Mouse (Mus musculus): ENCODE results near the gene Ceacam16. TPM values are rescaled to one million over a fixed set of nuclear protein-coding genes. Genes with fewer than 3 reads are reported as not detected.
A peak's percentile ranks its signal among the peaks of the same experiment; 100 is the strongest.

Gene Ceacam16
- total RNA-seq, 4 experiments from 2014 or later: not detected

- DNase-seq (ENCODE audit: low spot score in 2 of 2): peak; percentile 33 to 50
Observed at GRCm38 (mm10) chr7:19817382-19818105, 43.6 kb downstream of the Ceacam16 start.

GRCm38 (mm10) chr7:19816224-19816771, 44.8 kb downstream of the Ceacam16 start:
- peak; percentile 69 to 82 for DNase-seq (ENCODE audit: low spot score in 2 of 2)

DNA sequence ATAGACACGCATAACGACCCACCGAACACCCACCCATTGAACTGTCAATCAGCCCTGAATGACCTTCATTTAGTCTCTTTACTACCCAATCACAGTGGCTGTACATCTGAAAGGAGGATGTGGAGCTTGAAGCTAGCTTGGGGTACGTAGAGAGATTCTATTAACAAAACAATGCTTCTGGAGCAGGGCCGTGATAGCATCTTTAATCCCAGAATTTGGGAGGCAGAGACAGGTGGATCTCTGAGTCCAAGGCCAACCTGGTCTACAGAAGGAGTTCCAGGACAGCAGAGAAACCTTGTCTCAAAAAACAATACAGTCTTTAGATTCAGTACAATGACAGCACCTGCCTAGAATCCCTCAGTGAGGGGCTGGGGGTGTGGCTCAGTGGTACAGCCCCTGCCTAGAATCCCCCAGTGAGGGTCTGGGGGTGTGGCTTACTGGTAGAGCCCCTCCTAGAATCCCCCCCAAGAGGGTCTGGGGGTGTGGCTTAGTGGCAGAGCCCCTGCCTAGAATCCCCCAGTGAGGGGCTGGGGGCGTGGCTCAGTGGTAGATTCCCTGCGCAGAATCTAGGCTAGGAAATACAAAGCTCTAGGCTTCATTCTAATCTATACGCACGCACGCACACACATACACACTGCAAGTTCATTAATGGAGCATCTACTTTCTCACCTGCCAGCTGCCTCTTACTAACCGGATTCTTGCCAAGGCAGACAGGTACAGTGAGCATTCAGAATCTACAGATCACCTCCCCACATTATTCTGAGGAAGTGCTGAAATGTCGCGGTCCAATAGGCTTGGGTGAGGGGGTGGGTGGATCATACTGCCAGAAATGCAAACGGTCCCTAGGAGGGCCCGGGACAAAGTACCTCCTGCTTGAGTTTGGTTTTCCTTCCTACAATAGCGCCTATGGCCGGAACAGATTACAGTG, 45.5 kb downstream of the Ceacam16 start:
- no peak for DNase-seq (ENCODE audit: low spot score in 2 of 2)

DNA sequence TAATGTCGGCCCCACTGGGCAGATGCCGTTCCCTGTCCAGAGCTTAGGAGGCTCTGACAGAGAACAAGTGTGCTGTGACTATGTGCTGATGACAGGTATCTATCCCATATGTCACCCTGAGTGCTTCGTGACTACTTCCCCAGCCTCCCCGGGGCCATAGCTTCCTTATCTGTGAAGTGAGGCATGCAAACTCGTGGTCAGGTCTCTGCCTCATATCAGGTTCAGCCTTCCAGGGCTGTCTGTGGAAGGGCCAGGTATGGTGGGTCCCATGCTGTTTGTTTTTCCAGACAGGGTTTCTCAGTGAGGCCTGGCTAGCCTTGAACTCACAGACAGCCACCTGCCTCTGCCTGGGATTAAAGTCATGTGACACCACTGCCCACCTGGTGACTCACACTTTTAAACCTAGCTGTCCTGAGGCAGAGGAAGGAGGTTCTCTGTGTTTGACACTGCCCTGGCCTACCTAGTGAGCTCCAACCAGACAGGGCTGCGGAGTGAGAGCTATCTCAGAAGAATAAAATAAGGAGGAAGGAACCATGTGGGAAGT, 47.4 kb downstream of the Ceacam16 start:
- no peak for DNase-seq (ENCODE audit: low spot score in 2 of 2)

DNA sequence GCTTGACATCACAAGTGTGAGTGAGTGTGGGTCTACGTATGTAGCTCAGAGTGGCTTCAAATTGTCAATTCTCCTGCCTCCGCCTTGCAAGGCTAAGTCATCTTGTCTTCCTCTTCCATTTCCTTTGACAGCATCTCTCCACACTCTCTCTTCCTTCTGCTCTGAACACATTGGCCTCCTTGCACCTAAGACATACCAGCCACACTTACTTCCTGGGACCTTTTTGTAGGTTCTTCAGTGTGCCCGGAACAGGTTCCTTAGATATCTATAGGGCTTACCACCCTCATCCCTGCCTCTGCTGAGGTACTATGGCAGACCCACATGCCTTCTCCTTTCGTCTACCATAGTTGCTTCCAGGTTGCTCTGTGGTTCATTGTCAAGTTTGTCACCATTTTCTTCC, 47.9 kb downstream of the Ceacam16 start:
- DNase-seq (ENCODE audit: low spot score in 2 of 2): no peak

DNA sequence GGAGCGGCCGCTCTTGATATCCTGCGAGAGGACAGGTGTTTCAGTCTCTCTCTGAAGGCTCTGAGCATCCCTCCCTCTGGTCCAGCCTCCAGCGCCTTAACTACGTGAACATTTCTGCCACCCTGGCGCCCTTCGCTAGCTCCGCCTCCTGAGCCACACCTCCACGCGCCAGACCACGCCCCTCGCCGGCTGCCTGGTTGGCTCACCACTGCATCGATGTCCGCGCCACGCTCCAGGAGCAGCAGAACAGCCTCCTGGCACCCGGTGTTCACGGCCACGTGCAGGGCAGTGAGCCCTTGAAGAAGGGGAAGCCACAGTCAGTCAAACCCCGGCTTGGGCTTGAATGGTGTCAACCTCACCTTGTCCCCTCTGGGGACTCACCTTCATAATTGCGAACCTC, 50.0 kb downstream of the Ceacam16 start:
- no peak for DNase-seq (ENCODE audit: low spot score in 2 of 2)

DNA sequence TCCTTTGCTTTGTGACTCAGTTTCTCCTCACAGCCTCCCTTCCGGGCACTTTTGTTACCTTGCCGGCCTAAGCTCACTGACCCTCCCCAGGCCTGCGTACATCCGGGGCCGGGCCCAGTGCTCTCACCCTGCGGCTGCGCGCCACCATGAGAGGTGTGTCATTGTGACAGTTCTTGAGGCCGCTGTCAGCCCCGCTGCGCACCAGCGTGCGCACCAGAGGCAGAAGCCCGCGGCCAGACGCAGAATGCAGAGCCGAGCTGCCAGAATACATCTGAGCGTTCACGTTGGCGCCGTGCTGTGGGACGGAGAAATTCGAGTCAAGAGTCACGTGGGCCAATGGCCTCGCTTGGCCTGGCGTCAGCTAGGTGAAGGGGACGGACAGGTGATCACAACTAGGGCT, 51.7 kb downstream of the Ceacam16 start:
- DNase-seq (ENCODE audit: low spot score in 2 of 2): no peak

DNA sequence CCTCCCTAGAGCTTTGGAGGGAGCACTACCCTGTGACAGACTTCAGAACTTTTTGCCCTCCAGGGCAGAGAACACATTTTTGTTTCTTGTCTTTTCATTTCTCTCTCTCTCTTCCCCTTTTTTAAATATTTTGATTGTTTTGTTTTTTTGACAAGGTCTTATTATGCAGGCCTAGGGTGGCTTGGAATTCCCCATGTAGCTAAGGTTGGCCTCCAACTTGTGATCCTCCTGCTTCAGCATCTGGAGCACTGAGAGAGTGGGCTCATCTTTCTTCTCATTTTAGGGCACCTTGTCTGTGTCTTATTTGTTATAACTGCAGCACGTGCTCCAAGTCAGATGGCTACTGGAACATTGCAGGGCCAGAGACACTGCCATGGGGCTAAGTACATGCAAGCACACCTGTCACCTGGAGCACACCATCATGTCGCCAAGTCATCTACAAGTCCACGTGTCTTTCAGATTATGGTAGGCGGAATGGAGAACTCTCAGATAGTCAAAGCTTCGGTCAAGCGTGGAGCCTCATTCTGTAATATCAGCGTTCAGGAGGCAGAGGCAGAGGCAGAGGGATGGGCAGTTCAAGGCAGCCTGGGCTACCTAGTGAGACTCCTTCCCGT, 54.6 kb downstream of the Ceacam16 start:
- DNase-seq (ENCODE audit: low spot score in 2 of 2): no peak

DNA sequence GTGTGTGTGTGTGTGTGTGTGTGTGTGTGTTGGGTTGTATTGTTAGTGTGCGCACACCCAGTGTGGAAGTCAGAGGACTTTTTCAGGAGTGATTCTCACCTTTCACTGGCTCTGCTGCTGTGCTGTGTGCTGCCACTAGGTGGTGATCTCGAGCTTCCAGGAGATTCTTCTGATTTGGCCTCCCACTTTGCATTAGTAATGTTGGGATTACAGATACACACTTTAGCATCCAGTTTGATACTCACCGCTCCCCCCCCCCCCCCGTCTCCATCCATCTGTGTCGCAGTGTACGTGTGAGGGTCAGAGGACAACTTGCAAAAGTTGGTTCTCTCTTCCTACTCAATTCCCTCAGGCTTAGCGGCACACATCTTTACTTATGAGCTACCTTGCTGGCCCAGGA, 58.1 kb downstream of the Ceacam16 start:
- no peak for DNase-seq (ENCODE audit: low spot score in 2 of 2)

Other genes with a start within 250 kb of the Ceacam16 start
- gene Relb, start 231.9 kb downstream of the Ceacam16 start, total RNA-seq (2022): 10 to 100 TPM in 2 of 4 experiments, 1 to 10 TPM in 2; 7.0 to 12.5 (median 9.5) TPM
- gene Clptm1, start 196.3 kb downstream of the Ceacam16 start, total RNA-seq (2022): 10 to 100 TPM; 49.6 to 55.5 (median 51.0) TPM
- gene Apoc2, start 183.4 kb downstream of the Ceacam16 start, total RNA-seq (2022): not detected
- gene Gm44805, start 179.9 kb downstream of the Ceacam16 start, total RNA-seq (2022): not detected
- gene Apoc4, start 179.8 kb downstream of the Ceacam16 start, total RNA-seq (2022): not detected
- gene Apoc1, start 168.6 kb downstream of the Ceacam16 start, total RNA-seq (2022): 1 to 10 TPM in 2 of 4 experiments, not detected in 2; 1.1 to 2.1 TPM
- gene Apoe, start 162.1 kb downstream of the Ceacam16 start, total RNA-seq (2022): 10 to 100 TPM; 18.8 to 67.9 (median 47.9) TPM
- gene Tomm40, start 145.9 kb downstream of the Ceacam16 start, total RNA-seq (2022): 10 to 100 TPM; 44.3 to 48.3 (median 46.0) TPM
- gene Nectin2, start 110.8 kb downstream of the Ceacam16 start, total RNA-seq (2022): 1 to 10 TPM; 1.0 to 1.8 (median 1.5) TPM
- 10 to 100 TPM; 16.7 to 24.4 (median 18.0) TPM for gene Bcam, start 90.3 kb downstream of the Ceacam16 start, total RNA-seq (2022)
- not detected for gene Cblc, start 64.5 kb downstream of the Ceacam16 start, total RNA-seq (2022)
- gene Bcl3, start 38.5 kb downstream of the Ceacam16 start, total RNA-seq (2022): under 1 TPM; 0.58 to 0.62 (median 0.61) TPM
- not detected for gene Gm19345, start 9.3 kb downstream of the Ceacam16 start, total RNA-seq (2022)
- not detected for gene Ceacam19, start 26.7 kb upstream of the Ceacam16 start, total RNA-seq (2022)
- 1 to 10 TPM; 4.3 to 6.7 (median 4.9) TPM for gene Pvr, start 59.9 kb upstream of the Ceacam16 start, total RNA-seq (2022)
- gene Igsf23, start 89.5 kb upstream of the Ceacam16 start, total RNA-seq (2022): not detected
- gene Ceacam20, start 104.1 kb upstream of the Ceacam16 start, total RNA-seq (2022): not detected
- not detected for gene Nlrp9b, start 130.2 kb upstream of the Ceacam16 start, total RNA-seq (2022)
- gene Vmn1r91, start 238.4 kb upstream of the Ceacam16 start, total RNA-seq (2022): not detected